Mouse (Mus musculus) adrenal gland, postnatal 25 days (tissue): ENCODE measurements around the gene Sfmbt1. TPM values are rescaled to one million over a fixed set of nuclear protein-coding genes. Genes with fewer than 3 reads are reported as not detected.
"Not testable (repeated sequence)": the region's sequence is repeated elsewhere in the genome, so short reads cannot be mapped to it uniquely, and the experiment has no call there.

Source experiments
- DNase-seq: peaks from one replicate; pipeline ENCODE4 v3.0.0; 2021; ENCODE audit warnings: mixed read lengths
- total RNA-seq: library from RNA; stranded (reverse); gene quantifications from 2 replicates; pipeline ENCODE4 v1.2.3, GENCODE M21; 2021

Sfmbt1 gene
- total RNA-seq, 1 experiment from 2014 or later = 35.0 TPM

DNA sequence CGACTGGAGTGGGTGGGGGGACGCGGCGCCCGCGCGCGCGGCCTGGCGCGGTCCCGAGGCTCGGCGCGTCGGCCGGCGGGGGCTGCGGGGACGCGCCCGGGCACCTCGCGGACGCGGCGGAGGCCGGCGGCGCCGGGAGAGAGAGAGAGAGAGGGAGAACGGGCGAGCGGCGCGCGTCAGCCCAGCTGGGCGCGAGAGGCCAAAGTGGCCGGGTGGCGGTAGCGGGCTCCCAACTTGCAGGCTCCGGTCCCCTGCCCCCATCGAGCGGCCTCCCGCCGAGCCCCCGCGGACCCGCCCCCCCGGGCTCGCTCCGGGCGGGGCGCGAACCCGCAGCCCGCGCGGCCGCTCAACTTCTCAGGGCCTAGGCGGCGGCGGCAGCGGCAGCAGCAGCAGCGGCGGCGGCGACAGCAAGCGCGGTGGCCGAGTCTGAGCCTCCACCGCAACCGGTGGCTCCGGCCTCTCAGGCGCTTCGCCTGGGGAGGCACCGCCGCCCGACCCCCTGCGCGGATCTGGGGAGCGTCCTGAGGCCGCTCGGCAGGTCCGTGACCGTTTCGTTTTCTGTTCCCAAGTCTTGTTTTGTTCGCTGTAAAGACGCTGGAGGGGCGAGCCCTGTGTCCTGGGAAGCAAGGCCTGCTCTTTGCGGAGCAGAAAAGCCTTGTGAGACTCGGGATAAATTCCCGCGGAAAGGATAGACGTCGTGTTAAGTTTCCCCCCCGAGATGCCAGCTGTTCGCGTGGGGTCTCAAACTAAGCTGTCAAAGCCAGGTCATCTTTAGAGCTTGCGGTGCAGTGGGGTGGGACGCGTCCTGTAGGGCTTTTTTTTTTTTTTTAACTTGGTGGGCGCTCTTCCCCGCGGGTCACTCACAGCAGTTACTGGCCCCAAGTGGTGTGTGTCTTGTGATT is 1.7 kb downstream of the Sfmbt1 start:
- DNase-seq = peak; percentile 67

DNA sequence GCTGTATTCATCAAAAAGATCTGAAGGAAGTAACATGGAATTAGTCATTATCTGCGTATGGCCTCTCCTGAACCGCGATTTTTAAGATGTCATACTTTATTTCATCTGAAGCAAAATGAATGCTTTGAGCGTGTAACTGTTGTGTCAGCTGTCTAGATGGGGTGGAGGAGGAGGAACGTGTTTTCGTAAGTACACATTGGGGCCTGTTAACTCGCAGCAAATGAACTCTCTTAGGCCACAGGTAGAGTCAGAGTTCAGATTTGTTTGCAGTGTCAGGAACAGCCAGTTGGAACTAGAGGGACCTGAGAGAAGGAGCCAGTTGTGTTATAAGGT is 2.3 kb downstream of the Sfmbt1 start:
- DNase-seq = no peak

DNA sequence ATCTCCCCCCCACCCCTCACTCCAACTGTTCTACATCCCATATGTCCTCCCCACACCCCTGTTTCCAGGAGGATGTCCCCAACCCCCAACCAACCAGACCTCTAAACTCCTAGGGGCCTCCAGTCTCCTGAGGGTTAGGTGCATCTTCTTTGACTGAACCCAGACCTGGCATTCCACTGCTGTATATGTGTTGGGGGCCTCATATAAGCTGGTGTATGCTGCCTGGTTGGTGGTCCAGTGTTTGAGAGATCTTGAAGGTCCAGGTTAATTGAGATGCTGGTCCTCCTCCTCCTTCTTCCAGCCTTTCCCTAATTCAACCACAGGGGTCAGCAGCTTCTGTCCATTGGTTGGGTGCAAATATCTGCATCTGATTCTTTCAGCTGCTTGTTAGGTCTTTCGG is 4.0 kb downstream of the Sfmbt1 start:
- not testable (repeated sequence) for DNase-seq

DNA sequence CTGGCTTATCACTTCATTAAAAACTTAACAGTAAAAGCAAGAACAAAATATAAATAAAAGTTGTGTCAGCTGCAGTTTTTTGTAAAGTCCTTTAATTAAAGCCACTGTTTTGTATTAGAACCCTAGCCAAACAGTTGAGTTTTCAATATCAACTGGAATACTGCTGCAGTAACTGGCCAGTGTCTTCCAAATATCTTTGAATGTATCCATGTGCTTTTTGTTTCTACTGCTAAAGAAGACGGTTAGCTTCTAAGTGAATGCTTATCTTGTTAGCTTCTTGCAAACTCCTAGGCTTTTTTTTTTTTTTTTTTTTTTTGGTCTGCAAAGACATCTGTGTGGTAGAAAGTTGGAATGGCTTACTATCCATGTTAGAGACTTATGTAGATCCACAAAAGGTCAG is 4.9 kb downstream of the Sfmbt1 start:
- no peak for DNase-seq

DNA sequence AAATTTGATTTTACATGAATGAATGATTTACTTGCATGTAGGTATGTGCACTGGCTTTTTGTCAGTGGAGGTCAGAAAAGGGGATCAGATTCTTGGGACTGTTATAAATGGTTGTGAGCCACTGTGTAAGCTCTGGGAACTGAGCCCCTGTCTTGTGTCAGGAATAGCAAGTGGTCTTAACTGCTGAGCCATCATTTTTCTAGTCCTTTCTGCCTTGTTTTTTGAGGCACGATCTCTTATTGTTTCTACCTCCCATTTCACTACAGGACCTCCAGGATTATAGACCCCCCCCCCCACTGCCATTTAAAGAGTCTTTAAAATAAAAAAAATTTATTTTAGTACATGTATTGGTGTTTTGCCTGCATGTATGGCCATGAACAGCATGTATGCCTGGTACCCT is 7.2 kb downstream of the Sfmbt1 start:
- DNase-seq = no peak

DNA sequence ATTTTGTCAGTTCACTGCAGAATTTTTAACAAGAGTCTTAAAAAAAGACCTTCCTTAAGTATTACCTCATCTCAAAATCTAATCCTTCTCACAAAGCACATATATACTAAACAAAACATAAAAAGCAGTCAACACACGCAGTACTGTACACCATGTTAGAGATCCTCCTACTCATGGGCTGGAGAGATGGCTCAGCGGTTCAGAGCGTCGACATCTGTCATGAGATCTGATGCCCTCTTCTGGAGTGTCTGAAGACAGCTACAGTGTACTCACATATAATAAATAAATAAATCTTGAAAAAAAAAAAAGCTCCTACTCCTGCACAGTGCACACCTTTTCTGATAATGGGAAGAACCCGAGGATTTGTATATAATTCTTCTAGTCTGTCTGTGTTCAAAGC is 7.8 kb downstream of the Sfmbt1 start:
- no peak for DNase-seq

DNA sequence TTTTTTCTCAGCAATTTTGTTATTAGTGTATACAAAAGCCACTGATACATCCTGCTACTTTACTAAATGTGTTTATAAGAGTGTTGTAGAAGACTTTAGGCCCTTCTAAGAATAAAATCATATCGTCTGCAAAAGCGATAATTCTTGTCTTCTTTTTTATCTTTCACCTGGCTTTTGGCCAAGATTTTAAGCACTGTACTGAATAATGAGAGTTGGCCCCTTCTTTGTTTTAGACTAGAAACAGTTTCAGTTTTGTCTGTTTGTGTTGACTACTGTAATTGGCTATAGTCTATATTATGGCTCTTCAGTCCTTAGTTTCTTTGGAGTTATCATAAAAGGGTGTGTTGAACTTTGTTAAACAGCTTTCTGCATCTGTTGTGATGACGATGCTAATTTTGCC is 17.2 kb downstream of the Sfmbt1 start:
- no peak for DNase-seq

DNA sequence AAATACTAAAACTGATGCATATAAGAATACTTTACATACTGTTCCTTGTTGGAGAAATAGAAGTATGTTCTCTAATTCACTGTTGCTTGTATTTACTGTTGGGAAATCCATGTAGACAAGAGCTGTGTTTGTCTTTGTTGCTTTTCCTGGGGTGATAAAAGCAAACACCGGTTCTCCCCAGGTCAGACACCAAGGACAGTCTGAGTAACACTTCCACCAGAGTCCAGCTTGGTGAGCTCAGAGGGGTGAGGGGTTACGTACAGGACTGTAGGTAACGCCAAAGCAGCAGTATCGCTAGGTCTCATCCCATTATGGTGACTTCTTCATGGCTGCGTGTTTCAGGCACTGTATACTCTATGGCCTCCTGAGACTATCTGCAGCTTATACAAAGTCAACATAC is 20.0 kb downstream of the Sfmbt1 start:
- no peak for DNase-seq

DNA sequence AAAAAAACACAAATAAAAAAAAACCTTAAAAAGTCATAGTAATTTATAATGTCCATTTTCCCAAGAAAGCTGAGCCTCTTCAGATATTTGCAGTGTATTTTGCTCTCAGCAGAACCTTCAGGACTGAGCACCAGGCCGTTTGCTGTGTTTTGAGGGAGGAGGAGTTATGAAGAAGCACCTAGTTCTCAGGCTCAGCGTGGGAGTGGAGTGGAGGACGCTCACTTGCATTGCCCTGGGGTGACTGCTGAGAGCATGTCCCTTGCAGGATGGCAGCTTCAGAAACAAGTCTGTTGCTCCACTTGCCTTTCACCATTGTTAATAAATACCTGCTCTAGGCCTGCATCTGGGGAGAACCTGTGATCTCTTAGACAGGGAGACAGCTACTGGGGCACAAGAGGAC is 21.2 kb downstream of the Sfmbt1 start:
- no peak for DNase-seq

DNA sequence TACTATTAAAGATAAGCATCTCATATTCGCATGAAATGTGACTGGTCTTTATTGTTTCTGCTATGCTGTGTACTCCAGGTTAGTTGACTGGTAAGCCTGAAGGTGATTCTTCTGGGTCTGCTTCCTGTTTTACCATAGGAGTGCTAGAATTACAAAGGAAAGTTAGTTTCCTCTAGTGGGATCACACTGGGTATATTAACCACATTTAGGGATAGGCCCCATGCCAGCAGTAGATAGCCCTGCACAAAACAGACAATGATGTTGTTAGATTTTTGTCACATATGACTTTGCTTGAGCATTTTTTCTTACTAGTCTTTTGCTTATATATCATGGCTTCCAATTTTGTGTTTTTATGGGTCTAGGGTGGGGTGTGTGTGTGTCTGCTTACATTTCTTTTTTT is 21.8 kb downstream of the Sfmbt1 start:
- DNase-seq = no peak

DNA sequence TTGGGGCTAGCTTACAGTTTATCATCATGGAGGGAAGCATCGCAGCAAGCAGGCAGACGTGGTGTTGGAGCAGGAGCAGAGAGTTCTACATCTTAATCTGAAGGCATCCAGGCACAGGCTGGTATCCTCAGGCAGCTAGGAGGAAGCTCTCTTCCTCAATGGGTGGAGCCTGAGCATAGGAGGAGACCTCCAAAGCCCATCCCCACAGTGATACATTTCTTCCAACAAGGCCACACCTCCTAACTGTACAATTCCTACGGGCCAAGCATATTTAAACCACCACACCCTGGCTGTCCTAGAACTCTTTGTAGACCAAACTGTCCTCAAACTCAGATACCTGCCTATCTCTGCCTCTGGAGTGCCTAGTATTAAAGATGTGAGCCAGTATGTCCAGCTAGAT is 29.2 kb downstream of the Sfmbt1 start:
- no peak for DNase-seq

DNA sequence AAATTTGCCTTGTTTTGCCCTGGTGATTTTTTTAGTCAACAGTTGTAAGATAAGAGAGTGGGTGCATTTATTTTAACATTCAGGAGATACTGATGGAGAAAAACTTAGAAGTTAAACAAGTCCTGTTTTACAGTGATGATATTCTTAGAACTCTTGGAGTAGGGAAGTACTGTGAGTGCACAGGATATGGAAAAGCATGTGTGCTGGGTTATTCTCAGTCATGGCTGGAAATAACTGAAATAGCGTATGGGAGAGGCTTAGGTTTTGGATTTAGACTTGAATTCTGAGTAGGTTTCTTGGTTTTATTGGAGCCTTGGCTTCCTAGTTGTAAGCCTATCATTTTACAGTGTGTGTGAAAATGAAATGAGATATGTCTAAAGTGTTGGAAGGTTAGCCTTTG is 31.5 kb downstream of the Sfmbt1 start:
- DNase-seq = no peak

DNA sequence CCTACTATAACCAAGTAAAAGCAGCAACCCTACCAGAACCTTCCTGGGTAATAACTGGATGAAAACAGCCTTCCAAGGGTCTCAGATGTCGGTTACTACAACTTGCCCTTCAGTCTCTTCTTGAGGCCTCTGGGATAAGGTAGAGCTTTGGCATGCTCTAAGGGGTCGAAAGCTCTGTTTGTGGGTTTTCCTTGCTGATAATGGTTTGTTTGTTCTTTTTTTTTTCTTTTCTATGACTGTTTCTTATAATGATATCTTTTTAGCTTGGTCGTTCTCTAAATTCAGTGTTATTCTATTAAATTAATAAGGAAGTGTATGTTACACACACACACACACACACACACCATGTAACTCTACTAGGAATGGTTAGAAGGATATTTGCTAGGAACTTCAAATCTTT is 42.6 kb downstream of the Sfmbt1 start:
- no peak for DNase-seq

DNA sequence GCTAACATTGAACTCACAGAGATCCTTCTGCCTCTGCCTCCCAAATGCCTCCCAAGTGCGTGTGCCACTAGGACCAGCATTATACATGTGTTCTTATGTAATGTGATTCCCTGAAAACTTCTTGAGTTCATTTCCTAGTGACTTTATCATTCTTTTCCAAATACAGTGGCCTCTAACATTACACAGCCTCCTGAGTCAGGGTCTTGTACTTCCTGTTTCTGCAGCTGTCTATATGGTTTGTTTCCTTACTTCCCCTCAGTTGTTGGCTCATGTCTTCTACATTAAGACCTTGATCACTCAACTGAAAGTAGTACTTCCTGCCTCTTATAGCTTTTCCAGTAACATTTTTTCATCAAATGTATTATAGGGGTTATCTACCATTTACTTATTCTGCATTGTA is 46.6 kb downstream of the Sfmbt1 start:
- no peak for DNase-seq

DNA sequence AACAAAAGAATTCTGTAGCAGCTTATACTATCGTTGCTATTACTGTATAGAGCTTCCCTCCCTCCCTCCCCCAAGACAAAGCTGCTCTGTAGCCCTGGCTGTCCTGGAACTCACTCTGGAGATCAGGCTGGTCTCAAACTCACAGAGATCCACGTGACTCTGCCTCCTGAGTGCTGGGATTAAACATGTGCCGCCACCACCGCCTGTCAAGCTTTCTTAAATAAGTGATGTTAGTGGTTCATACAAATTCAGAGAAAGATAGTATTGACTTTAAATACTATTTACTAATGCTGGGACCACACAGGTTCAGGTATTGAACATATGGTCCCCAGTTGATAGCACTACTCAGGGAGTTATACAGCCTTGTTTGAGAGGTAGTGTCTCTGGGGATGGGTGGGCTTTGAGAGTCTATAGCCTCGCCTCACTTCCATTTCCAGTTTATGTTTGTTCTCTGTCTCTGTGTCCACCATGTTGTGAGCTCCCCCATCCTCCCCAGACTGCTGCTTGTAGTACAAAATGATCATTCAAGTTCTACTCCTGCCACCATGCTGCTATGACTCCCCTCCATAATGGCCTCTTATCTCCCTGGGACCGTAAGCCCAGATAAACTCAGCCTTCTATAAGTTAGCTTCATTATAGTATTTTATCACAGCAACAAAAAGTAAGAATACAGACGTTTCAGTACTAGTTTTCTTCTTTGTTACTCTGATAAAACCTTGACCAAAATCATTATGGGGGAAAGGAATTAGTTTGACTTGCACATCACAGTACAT is 47.7 kb downstream of the Sfmbt1 start:
- no peak for DNase-seq

DNA sequence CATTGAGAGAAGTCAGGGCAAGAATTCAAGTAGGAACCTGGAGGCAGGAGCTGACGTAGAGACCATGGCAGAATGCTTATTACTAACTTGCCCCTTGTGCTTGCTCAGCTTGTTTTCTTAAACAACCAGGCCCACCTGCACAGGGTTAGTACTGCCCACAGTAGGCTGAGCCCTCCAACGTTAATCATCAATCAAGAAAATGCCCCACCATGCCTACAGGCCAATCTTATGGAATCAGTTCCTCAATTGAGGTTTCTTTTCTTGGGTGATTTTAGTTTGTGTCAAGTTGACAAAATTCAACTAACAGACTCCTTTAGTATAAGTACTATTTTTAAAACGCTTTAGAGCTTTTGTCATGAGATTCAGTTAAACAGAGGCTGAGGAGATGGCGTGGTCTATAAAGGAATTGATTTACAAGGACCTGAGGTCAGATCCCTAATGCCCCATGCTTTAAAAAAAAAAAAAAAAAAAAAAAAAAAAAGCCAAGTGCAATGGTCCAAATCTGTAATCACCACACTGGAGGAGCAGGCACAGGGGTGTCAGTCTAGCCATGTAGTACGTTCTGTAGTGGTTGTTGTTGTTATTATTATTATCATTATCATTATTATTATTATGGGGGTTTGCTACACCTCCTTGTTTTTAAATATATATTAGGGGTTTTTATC is 48.4 kb downstream of the Sfmbt1 start:
- DNase-seq = no peak

DNA sequence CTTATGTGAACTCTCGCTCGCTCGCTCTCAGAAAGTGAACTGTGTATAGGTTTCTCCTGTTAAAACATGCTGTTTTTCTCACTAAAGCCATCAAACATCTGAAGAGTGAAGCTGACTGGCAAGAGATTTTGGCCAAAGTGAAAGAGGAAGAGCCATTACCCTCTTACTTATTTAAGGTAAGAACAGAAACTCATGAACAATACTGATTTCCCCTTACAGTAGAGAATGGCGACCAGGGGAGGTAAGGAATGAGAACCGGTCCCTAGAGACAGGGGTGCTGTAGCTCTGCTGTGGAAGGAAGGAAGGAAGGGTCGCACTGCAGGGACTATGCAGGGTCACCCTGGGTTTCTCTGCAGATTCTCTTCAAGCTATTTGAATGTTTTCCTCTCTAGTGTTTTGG is 70.0 kb downstream of the Sfmbt1 start:
- no peak for DNase-seq

DNA sequence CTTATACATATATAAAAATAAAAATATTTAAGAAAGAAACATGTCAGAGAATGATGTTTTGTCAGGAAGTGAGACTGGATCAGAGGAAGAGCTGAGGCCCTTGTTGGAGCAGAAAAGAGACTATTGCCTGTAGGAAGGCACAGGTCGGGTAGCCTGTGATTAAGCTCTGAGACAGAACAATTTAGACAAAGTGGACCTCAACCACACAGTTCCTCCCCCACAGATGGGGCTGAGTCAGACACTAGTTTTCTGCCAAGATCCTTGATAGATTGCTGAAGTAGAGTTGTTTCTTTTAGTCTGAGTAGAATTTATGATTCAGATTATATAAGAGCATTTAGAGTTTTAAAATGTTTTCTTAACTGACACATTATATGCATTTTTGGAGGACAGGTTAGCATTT is 74.8 kb downstream of the Sfmbt1 start:
- peak; percentile 16 for DNase-seq

DNA sequence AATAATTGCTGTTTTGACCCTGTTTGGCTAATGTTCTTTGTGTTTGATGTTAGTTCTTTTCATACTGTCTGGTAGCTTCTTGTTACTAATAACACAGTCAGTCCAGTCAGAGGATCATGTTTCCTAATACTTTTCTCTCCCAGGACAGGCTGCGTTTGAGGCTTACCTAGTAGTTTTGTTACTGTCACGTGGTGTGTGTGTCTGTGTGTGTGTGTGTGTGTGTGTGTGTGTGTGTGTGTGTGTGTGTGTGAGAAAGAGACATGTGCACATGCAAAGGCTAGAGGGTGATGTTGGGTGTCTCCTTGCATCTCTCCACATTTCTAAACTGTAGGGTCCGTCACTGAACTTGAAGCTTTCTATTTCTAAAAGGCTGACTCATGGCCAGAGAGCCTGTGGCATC is 78.2 kb downstream of the Sfmbt1 start:
- DNase-seq = no peak

DNA sequence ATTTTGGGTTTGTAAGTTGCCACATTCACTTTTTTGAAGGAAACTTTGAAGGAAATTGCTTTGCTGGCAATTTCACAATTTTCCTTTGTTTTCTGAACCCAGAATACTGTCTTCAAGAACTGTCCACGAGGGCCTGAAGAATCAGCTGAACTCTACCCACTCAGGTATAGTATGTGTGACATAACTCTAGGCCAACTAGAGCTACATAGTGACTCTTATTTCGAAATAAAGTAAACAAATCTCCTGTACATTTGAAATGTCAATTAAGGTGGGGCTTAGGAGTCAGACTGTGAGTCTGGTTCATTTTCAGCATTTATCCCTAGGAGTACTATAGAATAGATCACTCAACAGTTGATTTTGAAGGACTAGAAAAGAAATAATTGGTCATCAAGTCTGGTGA is 87.1 kb downstream of the Sfmbt1 start:
- DNase-seq = no peak

DNA sequence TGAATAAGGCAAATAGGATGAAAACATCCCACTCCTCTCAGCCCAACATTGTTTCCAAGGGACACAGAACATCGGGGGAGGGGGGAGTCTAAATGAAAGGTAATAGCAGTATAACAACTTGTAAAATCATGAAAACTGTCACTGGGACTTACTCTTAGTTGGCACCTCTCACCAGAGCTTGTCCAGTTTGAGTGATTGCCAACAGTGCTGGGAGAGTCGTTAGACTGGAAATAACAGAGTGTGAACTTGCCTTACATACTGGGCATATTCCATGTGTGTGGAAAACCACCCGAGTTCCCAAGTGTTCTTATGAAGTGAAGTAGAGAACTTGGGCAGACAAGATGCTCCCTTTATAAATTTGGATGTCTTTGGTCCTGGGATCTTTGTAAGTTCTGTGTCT is 106.5 kb downstream of the Sfmbt1 start:
- no peak for DNase-seq

DNA sequence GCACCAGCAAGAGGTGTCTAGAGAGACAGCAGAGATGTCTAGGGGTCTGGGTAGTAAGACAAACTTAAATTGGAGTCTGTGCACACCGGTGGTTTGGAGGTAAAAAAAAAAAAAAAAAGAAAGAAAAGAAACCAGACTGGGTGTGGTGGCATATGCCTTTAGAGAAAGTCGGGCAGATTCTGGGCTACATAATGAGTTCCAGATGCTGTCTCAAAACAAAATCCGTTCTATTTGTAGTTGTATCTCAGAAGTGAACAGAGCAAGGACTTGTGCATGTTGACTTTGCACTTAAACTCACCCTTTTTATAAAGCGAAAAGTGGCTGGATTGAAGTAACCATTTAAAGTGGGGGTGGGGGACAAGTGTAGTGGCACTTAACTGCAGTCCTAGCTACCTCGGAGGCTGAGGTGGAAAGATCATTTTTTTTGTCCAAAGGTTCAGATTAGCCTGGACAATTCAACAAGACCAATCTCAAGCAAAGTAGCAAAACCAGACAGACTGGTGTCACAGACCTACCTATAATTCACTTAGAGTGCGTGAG is 109.9 kb downstream of the Sfmbt1 start:
- DNase-seq = no peak

DNA sequence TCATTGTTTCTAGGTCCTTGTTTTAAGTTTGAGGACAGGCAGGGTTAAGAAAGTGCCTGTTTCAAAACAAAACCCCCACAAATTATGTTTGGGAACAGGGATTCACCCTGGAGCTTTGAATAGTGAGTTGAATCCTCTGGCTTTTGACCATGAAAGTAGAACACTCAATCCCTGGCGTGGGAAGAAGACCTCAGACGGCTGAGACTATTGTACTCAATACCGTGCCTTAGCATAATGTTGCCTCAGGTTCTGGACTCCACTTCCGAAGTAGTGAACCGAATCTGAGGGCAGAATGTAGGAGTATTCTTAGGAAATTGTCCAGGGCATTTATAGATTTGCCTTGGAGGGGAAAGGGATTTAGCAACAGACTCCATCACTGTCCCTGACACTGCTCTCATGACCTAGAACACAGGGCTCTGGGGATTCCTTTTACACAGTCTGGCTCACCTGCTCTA is 110.4 kb downstream of the Sfmbt1 start:
- no peak for DNase-seq
